Mouse (Mus musculus) limb, embryonic 11.5 days (tissue): ENCODE measurements at regions not wholly inside any gene's neighbourhood (a gene's known extent, or its start where the extent isn't known, plus 50 kb on each side); places are given as distances from the start of the nearest gene placed in this dataset.

Experiments
- ATAC-seq: fragments of 200-750 bp; cut with Nextera tagmentation; 2 replicates; pipeline ENCODE4 v1.8.0; 2017; ENCODE audit warnings: low read depth; ENCODE audit not compliant: insufficient number of reproducible peaks, low FRiP score, low TSS enrichment
- DNase-seq: peaks from one replicate; pipeline ENCODE4 v3.0.0-alpha.2; 2015; ENCODE audit warnings: low spot score
- H3K27ac ChIP-seq: fragments of 300-500 bp; sonication (generic); replicated peaks from 2 replicates; pipeline ENCODE4 v1.5.1; 2014; ENCODE audit warnings: low read depth, mild to moderate bottlenecking, low read length
- H3K27me3 ChIP-seq: fragments of 300-500 bp; sonication (generic); 2 replicates; pipeline ENCODE4 v1.6.1; 2014; ENCODE audit warnings: mild to moderate bottlenecking, low read length, mixed read lengths; ENCODE audit not compliant: control insufficient read depth, insufficient read depth
- H3K36me3 ChIP-seq: fragments of 300-500 bp; sonication (generic); 2 replicates; pipeline ENCODE4 v1.6.1; 2014; ENCODE audit warnings: mild to moderate bottlenecking, low read length, moderate library complexity, mixed read lengths; ENCODE audit not compliant: control insufficient read depth, insufficient read depth
- H3K4me1 ChIP-seq: fragments of 300-500 bp; sonication (generic); 2 replicates; pipeline ENCODE4 v1.6.1; 2014; ENCODE audit warnings: low read length, mixed read lengths; ENCODE audit not compliant: control insufficient read depth, insufficient read depth
- H3K4me2 ChIP-seq: fragments of 300-500 bp; sonication (generic); 2 replicates; pipeline ENCODE4 v1.6.1; 2014; ENCODE audit warnings: low read depth, mild to moderate bottlenecking, moderate library complexity; ENCODE audit not compliant: severe bottlenecking
- H3K4me3 ChIP-seq: fragments of 300-500 bp; sonication (generic); 2 replicates; pipeline ENCODE4 v1.5.1; 2014; ENCODE audit warnings: low read depth, low read length
- H3K9ac ChIP-seq: fragments of 300-500 bp; sonication (generic); 2 replicates; pipeline ENCODE4 v1.6.1; 2014; ENCODE audit warnings: mild to moderate bottlenecking, low read length
- H3K9me3 ChIP-seq: fragments of 300-500 bp; sonication (generic); 2 replicates; pipeline ENCODE4 v1.6.1; 2016; ENCODE audit warnings: low read length; ENCODE audit not compliant: control insufficient read depth
- WGBS: fragments of 180-500 bp; shearing (Covaris S2); extraction: QIAGEN DNeasy Blood & Tissue Kit; methylation state at CpG from one replicate; pipeline ENCODE4 v1.1.7; 2014; 5-methylcytosine and 5-hydroxymethylcytosine counted together

- Histone ChIP-seq H3K4me2 (no peak overlapping the region), H3K9ac (no peak overlapping the region), H3K4me3 (no peak overlapping the region), H3K27me3 (no peaks in the 10 kb centered on the region), H3K27ac (no peak overlapping the region), H3K36me3 (no peaks in the 10 kb centered on the region), H3K4me1 (no peaks in the 10 kb centered on the region), H3K9me3 (no peaks in the 10 kb centered on the region)
- DNase-seq: no peak
- ATAC-seq: no peak
- 85% methylated on average over 11 of the region's 11 CpGs for WGBS
These were observed 343.8 kb downstream of the Tmem161b start for GRCm38 (mm10) chr13:84565644-84566532.

GRCm38 (mm10) chr13:84566533-84566832, 344.4 kb downstream of the Tmem161b start:
- H3K36me3 ChIP-seq: no peaks in the 10 kb centered on the region
- no peaks in the 10 kb centered on the region for H3K4me1 ChIP-seq
- ATAC-seq (no peak), DNase-seq (no peak)
- H3K9ac ChIP-seq: no peak overlapping the region
- 79% methylated on average over 6 of the region's 6 CpGs for WGBS
- H3K4me2 ChIP-seq: no peak overlapping the region
- H3K9me3 ChIP-seq: no peaks in the 10 kb centered on the region
- no peaks in the 10 kb centered on the region for H3K27me3 ChIP-seq
- no peak overlapping the region for H3K27ac ChIP-seq
- H3K4me3 ChIP-seq: no peak overlapping the region

GRCm38 (mm10) chr13:84569371-84569770, 347.3 kb downstream of the Tmem161b start:
- DNase-seq: no peak
- no peaks in the 10 kb centered on the region for H3K4me1 ChIP-seq
- ATAC-seq: no peak

GRCm38 (mm10) chr13:84570206-84570605, 348.1 kb downstream of the Tmem161b start:
- no peak overlapping the region for H3K4me2 ChIP-seq
- WGBS: 91% methylated on average over 2 of the region's 2 CpGs
- DNase-seq: no peak

More at GRCm38 (mm10) chr13:84569371-84569770, 347.3 kb downstream of the Tmem161b start:
- no peak overlapping the region for H3K4me2 ChIP-seq
- H3K4me3 ChIP-seq: no peak overlapping the region
- H3K27me3 ChIP-seq: no peaks in the 10 kb centered on the region
- H3K36me3 ChIP-seq: no peaks in the 10 kb centered on the region
- H3K9me3 ChIP-seq: no peaks in the 10 kb centered on the region
- H3K9ac ChIP-seq: no peak overlapping the region
- H3K27ac ChIP-seq: no peak overlapping the region

GRCm38 (mm10) chr13:84570984-84571844, 349.1 kb downstream of the Tmem161b start:
- no peak overlapping the region for H3K27ac ChIP-seq
- H3K4me1 ChIP-seq: no peaks in the 10 kb centered on the region
- no peaks in the 10 kb centered on the region for H3K27me3 ChIP-seq
- DNase-seq: no peak
- H3K9ac ChIP-seq: no peak overlapping the region
- no peak overlapping the region for H3K4me2 ChIP-seq
- H3K9me3 ChIP-seq: no peaks in the 10 kb centered on the region
- H3K4me3 ChIP-seq: no peak overlapping the region
- H3K36me3 ChIP-seq: no peaks in the 10 kb centered on the region
- 67% methylated on average over 10 of the region's 10 CpGs for WGBS
- ATAC-seq: no peak

More at GRCm38 (mm10) chr13:84570206-84570605, 348.1 kb downstream of the Tmem161b start:
- Histone ChIP-seq H3K9ac (no peak overlapping the region), H3K27me3 (no peaks in the 10 kb centered on the region), H3K4me1 (no peaks in the 10 kb centered on the region), H3K36me3 (no peaks in the 10 kb centered on the region), H3K4me3 (no peak overlapping the region), H3K27ac (no peak overlapping the region), H3K9me3 (no peaks in the 10 kb centered on the region)
- ATAC-seq: no peak

GRCm38 (mm10) chr13:84571845-84572193, 349.7 kb downstream of the Tmem161b start:
- ATAC-seq: no peak
- no peak for DNase-seq
- Histone ChIP-seq H3K4me1 (no peaks in the 10 kb centered on the region), H3K36me3 (no peaks in the 10 kb centered on the region), H3K9ac (no peak overlapping the region), H3K4me2 (no peak overlapping the region), H3K27ac (no peak overlapping the region), H3K4me3 (no peak overlapping the region), H3K9me3 (no peaks in the 10 kb centered on the region), H3K27me3 (no peaks in the 10 kb centered on the region)
- WGBS: 85% methylated on average over 3 of the region's 3 CpGs

- H3K4me3 ChIP-seq: no peak overlapping the region
These were observed 350.1 kb downstream of the Tmem161b start for GRCm38 (mm10) chr13:84572231-84572630.

GRCm38 (mm10) chr13:84596585-84597142, 374.6 kb downstream of the Tmem161b start:
- no peak for DNase-seq
- ATAC-seq: no peak
- Histone ChIP-seq H3K4me1 (no peaks in the 10 kb centered on the region), H3K4me2 (no peak overlapping the region), H3K9ac (no peak overlapping the region), H3K4me3 (no peak overlapping the region), H3K36me3 (no peaks in the 10 kb centered on the region), H3K9me3 (no peaks in the 10 kb centered on the region), H3K27ac (no peak overlapping the region), H3K27me3 (no peaks in the 10 kb centered on the region)

More at GRCm38 (mm10) chr13:84572231-84572630, 350.1 kb downstream of the Tmem161b start:
- Histone ChIP-seq H3K27ac (no peak overlapping the region), H3K36me3 (no peaks in the 10 kb centered on the region), H3K9me3 (no peaks in the 10 kb centered on the region), H3K4me1 (no peaks in the 10 kb centered on the region), H3K4me2 (no peak overlapping the region), H3K27me3 (no peaks in the 10 kb centered on the region), H3K9ac (no peak overlapping the region)
- 92% methylated on average over 2 of the region's 2 CpGs for WGBS
- DNase-seq (no peak), ATAC-seq (no peak)
